Mouse (Mus musculus) ovary, adult 18-20 months (tissue): ENCODE results near the gene Trim60.

Experiments
- DNase-seq: peaks from one replicate; pipeline ENCODE4 v3.0.0; 2022; ENCODE audit warnings: low spot score, mixed read lengths

Trim60 gene

DNA sequence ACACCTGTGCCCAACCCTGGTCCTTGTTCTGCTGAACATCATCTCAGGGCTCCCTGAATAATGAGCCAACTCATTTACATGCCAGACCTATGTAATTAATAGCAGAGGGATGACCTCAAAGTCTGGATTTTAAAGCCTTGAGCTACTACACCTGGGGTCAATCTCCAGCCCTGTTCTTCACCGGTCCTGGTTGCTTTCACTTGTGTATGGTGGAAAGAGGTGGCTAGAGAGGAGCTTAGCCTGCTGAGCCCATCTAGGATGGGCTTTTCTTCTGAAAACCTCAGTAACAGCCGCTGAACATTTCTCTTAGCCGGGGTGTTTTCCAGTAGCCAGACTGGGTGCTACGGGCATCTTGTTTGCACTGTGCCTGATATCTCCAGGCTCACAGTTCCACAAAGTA is 30.7 kb downstream of the Trim60 start, which contains the start of gene Trim75:
Gene Trim75, minus strand, starts transcription at position 101 of the 400 bp plus-strand sequence.
- no peak for DNase-seq

- DNase-seq = no peak
These were observed 35.1 kb downstream of the Trim60 start for GRCm38 (mm10) chr8:64983150-64983897.

DNA sequence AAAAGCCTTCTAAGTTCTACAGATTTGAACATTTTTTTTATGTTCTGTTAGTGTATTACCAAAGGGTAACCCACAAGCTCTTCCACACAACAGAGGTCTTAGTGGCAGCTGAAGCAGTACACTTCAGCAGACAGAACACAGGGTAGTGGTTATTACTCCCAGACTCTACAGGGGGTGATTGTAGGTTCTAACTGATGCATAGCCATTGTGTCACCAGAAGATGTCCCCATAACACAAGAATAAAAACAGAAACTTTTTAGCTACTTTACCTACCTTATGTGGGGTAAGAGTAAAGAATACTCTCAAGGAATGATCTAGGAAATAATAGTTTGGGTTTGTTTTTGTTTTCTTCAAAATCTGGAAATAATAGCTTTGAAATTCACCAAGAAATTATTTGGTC is 55.5 kb downstream of the Trim60 start:
- no peak for DNase-seq

DNA sequence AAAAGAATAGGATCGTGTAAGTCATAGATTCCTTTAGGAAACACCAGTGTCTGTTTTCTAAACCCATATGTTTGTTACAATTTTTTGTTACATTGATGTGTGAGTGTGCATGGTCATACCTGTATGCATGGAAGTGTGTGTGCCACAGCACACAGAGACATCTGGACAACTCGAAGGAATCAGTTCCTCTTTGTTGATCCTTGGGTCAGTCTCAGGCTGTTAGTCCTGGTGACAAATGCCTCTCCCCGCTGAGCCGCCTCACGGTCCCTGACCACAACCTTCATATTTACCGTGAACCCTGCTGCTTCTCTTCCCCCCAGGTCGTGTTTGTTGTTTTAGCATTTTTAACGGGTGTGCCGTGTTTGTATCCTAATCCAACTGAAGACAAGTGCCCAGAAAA is 59.4 kb downstream of the Trim60 start:
- no peak for DNase-seq

- no peak for DNase-seq
These were observed 66.3 kb downstream of the Trim60 start for GRCm38 (mm10) chr8:64952101-64952500.
